Mouse (Mus musculus) adipose tissue, adult 10 weeks (tissue): ENCODE data around the gene Gm14399. TPM values are rescaled to one million over a fixed set of nuclear protein-coding genes. Genes with fewer than 3 reads are reported as not detected.

Experiments
- polyA plus RNA-seq: library from polyadenylated mRNA; stranded (reverse); fragments of 350-450 nt; fragmentation: Illumina TruSeq; extraction: RNeasy Lipid Tissue Mini Kit (QIAGEN cat#74804); gene quantifications from one replicate; pipeline ENCODE4 v1.2.3, GENCODE M21; 2014; ENCODE audit warnings: low read depth, low replicate concordance

Gm14399 gene
- polyA plus RNA-seq: 5.1 TPM

GRCm38 (mm10) chr2:175141993-175142295 is at the start of gene Gm14399:
Gene Gm14399, minus strand, starts transcription at chr2:175142012.

GRCm38 (mm10) chr2:175175401-175176180 is 33.8 kb upstream of the Gm14399 start, which contains the start of gene Gm14443:
Gene Gm14443, minus strand, starts transcription at chr2:175175871.

Other genes with a start within 250 kb of the Gm14399 start
- not detected for gene Gm14444, start 131.8 kb downstream of the Gm14399 start, polyA plus RNA-seq
- 1.2 TPM for gene Gm14393, start 74.2 kb downstream of the Gm14399 start, polyA plus RNA-seq
- 0.82 TPM for gene Gm14443, start 33.9 kb upstream of the Gm14399 start, polyA plus RNA-seq
- gene Gm14391, start 64.9 kb upstream of the Gm14399 start, polyA plus RNA-seq: 7.1 TPM
- gene Gm14440, start 133.1 kb upstream of the Gm14399 start, polyA plus RNA-seq: not detected
- 13.7 TPM for gene Gm4631, start 196.2 kb upstream of the Gm14399 start, polyA plus RNA-seq
- 5.9 TPM for gene Zfp968, start 230.4 kb upstream of the Gm14399 start, polyA plus RNA-seq